In the genomic region with DNA sequence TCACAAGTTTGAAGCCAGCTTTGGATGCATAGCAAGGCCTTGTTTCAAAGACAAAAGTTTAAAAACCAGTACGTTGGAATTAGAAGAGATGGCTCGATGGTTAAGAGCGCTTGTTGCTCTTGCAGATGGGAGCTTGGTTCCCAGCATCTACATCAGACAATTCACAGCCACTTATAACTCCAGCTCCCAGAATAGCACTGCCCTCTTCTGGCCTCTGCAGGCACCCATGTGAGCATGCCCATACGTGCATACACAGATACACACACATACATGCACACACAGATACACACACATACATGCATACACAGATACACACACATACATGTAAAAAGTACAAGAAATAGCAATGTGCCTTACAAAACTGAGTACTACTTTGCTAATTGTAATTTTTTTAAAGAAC, we compare ENCODE assay signal across 19 mouse cellular contexts.
"Had no signal": no experiment of that assay in that cellular context is flagged by ENCODE, and none has a peak within 500 bp of the region (broad histone marks: within the 10 kb centered on the region; RNA-seq: fewer than 3 reads in every experiment).

No protein-coding gene starts in this region.

- ATAC-seq: midbrain, embryonic 15.5 days had no signal

- H3K27ac ChIP-seq: layer of hippocampus, adult 2 months; liver, embryonic 15.5 days; lung, embryonic 15.5 days; macrophage; midbrain, embryonic 12.5 days; midbrain, embryonic 15.5 days; neural tube, embryonic 12.5 days; neural tube, embryonic 15.5 days; stomach, embryonic 15.5 days had no signal

- H3K9ac ChIP-seq: liver, embryonic 15.5 days; lung, embryonic 15.5 days; midbrain, embryonic 12.5 days; midbrain, embryonic 15.5 days; neural tube, embryonic 12.5 days; neural tube, embryonic 15.5 days; stomach, embryonic 15.5 days had no signal

- H3K27me3 ChIP-seq: liver, embryonic 15.5 days; lung, embryonic 15.5 days; midbrain, embryonic 15.5 days; neural tube, embryonic 12.5 days; neural tube, embryonic 15.5 days; stomach, embryonic 15.5 days had no signal

- H3K9me3 ChIP-seq: liver, embryonic 15.5 days; lung, embryonic 15.5 days; midbrain, embryonic 12.5 days; midbrain, embryonic 15.5 days; neural tube, embryonic 15.5 days; stomach, embryonic 15.5 days had no signal

- H3K4me1 ChIP-seq: lung, embryonic 15.5 days; midbrain, embryonic 12.5 days; midbrain, embryonic 15.5 days; neural tube, embryonic 12.5 days; neural tube, embryonic 15.5 days; stomach, embryonic 15.5 days had no signal

- H3K4me3 ChIP-seq: layer of hippocampus, adult 2 months; liver, embryonic 15.5 days; lung, embryonic 15.5 days; midbrain, embryonic 12.5 days; midbrain, embryonic 15.5 days; neural tube, embryonic 12.5 days; neural tube, embryonic 15.5 days; stomach, embryonic 15.5 days had no signal

- H3K4me2 ChIP-seq: liver, embryonic 15.5 days; lung, embryonic 15.5 days; midbrain, embryonic 12.5 days; midbrain, embryonic 15.5 days; neural tube, embryonic 12.5 days; neural tube, embryonic 15.5 days; stomach, embryonic 15.5 days had no signal

- DNase-seq: kidney, adult 18-20 months; kidney, adult 9 months; kidney, postnatal 14 days; layer of hippocampus, adult 9-11 months; lung, adult 18-20 months; right cerebral cortex, adult 18-20 months; right cerebral cortex, postnatal 14 days; right cerebral cortex, postnatal 4 days; thymus, adult 18-20 months; thymus, postnatal 36 days had no signal

- H3K36me3 ChIP-seq: liver, embryonic 15.5 days; lung, embryonic 15.5 days; midbrain, embryonic 12.5 days; midbrain, embryonic 15.5 days; neural tube, embryonic 12.5 days; stomach, embryonic 15.5 days had no signal
